Mouse (Mus musculus) frontal cortex, postnatal 36 days (tissue): ENCODE measurements around the gene Cfap97.

ENCODE experiments used
- DNase-seq, 2 experiments: peaks; one replicate each; pipeline ENCODE4 v3.0.0; 2022; ENCODE audit warnings: low spot score in 2 of 2

The Cfap97 gene

DNA sequence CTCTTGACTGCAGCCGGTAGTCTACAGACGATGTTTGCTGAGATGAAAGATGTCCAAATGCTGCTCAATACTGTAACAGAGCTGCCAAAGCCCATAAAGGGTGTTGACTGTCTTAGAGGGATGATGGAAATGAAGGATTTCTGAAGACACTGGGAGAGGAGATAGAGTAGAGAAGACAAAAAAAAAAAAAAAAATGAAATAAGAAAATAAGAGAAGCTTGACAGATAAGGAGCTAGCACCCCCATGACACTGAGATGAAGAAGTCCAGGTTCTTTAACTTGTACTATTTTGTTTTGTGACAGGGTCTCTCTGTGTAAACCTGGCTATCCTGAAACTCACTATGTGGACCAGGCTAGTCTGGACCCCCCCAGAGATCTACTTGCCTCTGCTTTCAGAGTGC is 1.5 kb downstream of the Cfap97 start:
- no peak for DNase-seq

DNA sequence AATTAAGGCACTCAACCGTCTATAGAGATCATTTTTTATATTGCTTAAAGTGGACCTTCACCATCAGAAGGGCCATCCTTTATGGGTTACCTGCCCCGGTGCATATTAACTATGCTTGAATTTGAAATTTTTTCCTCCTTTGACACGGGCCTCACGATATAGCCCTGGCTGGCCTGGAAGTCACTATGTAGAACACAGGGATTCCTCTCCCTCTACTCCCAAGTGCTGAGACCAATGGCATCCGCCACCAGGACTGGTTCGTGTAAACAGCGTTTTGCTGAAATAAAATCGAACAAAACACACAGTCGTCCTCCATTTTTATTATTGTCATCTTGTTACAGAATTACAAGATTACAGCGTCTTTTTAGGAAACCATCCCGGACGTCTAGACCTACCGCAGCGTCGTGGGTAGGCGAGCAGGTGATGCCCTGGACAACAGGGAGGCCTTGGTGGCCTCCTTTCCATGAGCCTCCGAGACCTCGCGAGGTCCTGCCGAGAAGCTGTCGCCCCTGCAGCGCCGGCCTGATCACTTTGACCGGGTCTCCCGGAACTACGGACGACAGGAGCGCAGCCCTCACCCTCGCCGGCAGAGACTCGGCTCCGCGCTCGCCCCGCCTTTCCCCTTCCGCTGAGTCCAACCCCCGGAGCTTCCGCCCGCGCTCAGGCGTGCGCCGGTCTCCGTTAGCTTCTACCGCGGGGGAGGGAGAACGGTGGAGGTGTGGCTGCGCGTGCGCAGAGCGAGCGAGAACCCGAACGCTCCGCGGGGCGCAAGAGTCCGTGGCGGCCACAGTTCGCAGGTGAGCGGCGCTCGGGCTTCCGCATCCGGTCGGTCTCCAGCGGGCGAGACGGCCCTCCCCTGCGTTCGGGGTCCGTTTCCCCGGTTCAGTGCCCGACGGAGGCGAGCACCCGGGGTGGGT is 11.6 kb downstream of the Cfap97 start:
- DNase-seq = peak; percentile 96 to 98

DNA sequence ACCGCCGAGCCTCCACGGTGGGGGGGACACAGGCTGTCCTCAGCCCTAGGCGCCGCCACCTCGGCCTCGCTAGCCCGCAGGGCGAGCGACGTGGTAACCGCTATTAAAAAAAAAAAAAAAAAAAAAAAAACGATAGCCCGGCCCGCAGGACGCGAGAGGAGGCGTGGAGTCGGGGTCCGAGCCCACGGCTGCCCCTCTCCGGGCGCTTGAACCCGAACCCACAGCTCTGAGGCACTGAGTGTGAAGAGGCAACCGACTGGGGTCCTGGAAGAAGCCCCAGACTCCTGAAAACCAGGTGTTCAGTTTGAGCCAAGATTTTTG is 12.3 kb downstream of the Cfap97 start:
- no peak for DNase-seq

DNA sequence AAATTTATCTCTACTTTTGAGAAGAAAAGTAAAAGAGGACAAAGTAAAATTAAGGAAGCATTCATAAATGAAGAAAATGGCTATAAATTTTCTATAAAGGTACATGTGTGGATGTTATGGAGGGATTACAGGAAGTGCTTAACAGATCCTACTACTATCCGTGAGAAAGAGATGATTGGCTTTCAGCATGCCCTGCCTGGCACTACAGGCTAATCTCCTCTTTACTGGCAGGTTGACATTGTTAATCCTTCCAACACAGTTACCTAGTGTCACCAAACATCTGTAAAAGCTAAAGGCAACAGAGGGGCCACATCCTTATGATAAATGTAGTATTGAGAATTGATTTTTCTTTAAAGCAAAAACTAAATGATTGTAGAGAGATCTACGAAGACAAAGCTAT is 22.1 kb downstream of the Cfap97 start:
- DNase-seq = no peak

DNA sequence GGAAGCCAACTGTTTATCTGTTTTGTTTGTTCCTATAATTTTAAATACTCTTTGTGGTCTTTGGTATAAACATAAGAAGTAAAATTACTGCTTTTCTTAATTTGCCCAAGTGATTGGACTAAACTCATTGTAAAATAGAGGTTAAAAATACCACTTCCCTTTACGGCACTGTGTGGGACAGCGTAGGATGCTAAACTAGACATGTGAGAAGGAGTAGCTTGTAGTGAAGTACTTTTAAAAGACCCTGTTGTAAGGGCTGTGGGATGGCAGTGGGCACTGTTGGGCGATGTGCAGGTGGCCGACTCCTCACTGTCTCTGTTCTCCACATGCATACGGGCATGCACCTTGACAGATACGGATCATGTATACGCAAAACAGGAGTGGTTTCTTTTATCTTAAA is 28.6 kb downstream of the Cfap97 start:
- peak in 1 of 2 experiments; percentile 39 for DNase-seq

DNA sequence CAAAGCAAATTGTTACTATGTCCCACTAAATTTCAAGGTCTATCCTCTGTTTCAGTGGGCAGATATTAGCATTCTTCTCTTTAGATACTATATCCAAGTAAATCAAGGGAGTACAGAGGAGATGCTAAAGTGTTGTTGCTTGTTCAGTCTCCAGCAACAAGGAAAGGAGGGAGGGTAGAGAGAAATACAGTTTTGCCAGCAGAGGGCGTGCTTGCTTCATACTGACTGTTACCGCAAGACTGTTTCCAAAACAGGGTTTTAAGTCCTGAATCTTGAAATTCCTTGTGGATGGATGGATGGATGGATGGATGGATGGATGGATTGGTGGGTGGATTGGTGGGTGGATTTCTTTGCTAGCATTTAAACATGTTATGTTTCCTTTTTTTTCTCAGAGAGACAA is 33.8 kb downstream of the Cfap97 start:
- DNase-seq = peak in 1 of 2 experiments; percentile 73

DNA sequence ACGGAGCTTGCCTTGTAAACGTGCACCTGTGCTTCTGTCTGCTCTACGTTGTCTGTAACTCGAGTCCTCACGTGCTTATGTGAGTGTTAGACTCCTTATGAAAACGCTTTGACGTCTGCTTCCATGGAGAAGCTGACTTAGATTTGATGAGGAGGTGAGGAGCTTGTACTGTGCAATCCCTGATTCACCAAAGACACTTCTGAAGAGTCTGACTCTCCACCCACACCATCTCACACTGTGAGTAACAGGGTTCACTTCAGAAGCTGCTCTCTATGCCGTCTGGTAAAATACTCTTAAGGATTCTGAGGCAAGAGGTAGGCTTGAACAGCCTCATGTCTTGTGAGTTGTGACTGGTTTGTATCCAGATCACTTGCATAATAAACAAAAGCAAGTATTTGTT is 41.5 kb downstream of the Cfap97 start:
- no peak for DNase-seq

DNA sequence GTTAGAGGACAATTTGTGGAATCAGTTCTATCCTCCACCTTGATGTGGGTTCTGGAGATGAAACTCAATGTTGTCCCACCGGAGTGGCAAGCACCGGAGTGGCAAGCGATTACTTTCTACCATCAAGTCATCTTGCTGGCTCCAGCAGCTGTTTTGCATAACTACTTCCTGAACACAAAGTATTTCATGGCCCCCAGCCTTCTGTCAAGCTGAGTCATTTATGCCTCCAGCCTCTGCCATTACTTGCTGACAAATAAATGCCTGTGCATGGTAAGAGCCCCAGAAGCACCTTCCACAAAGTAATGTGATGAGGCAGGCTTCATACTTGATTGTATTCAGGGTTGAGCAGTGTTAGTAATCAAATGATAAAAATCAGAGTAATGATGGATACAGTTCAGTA is 45.3 kb downstream of the Cfap97 start:
- no peak for DNase-seq

DNA sequence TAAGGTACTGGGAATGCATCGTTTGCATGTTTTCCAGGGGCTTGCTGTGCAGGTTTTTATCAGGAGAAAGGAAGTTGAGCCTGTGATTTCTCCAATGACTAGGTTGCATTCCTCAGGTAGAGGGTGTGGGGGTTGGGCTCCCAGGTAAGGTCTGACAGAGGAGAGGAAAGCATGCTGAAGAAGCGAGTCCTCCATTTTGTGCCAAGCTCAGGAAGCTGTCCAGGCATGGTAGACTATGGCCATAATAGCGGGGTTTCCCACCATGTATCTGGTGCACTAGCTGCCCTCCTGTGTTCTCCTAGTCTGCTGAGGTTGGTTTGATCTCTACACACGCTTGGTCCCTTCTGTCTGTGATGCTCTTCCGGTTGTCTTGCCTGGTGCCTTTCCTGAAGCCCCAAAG is 46.1 kb downstream of the Cfap97 start:
- no peak for DNase-seq

DNA sequence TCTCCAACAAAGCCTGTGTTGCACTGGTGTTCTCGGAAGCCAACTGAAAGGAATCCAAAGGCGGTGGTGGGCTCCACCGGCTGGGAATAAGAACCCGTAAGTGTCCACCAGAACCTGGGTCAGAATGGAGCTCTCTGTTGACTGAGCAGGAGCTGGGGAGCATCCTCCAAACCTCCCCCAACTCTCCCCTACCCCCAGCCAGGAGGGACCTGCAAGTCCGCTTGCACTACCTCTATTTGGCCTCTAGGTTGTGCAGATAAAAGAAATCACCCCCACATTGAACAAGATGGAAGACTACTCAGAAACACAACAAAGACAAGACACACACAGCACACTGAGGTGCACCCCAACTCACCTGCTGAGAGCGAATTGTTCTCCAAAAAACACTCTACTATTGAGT is 50.8 kb downstream of the Cfap97 start:
- no peak for DNase-seq

DNA sequence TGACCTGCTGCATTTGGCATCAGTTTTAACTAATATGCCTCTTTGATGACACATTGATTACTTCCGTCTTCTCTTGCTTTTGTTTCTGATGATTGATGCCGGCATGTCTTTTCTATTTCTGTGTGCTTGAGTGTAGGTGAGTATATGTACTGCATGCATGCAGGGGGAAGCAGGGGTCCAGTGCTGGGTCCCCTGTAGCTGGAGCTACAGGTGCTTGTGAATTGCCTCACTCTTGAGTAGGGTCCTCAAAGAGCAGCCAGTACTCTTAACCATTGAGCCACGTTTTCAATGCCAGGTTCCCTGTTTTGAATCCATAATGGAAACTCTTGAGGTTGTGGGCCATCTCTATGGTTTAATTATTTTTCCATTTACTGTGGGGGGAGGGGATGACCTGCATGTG is 52.7 kb downstream of the Cfap97 start:
- DNase-seq = no peak

DNA sequence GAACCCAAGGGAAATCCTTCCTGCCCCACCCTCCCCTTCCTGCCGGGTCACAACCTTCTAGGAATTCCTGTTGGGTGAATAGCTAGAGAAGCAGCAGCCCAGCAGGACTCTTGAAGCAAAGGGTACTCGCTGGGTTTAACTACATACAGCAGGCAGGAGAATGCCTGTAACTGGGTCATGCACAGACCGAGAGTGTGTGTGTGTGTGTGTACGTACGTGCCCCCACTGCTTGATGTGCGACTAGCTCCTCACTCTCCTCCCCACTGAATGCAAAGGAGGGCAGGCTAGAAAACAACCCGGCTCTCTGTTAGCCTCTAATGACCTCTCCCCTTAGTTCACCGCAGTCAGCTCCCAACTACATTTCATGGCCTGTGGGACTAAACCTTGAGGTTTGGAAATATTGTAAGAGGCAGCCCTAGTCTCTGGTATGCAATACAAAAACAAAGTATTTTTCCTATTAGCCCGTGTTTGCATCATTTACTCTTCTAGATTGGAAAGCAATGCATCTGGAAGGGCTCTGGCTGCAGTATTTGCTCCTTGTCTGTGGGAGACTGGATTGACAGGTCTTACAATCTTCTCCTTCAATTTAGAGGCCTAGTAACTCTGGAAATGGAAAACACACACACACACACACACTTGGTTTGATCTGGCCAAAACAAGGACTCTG is 53.5 kb downstream of the Cfap97 start:
- DNase-seq = no peak

DNA sequence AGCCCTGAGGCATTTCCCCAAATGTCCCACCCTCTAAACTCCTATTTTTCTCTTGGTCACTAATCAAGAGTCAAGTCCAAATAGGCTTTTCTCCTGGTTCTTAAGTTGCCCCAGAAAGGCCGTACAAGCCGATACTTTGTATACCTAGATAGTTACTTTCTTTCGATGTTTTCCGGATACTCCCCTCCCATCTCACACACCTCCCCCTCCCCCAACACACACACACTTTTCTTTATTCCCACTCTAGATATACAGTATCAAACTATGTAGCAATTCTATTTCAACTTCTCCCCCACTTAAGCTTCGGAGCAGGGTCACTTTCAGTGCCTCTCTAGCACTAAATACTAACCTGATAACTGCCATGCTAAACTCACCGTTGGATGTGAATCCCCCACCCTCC is 54.5 kb downstream of the Cfap97 start:
- no peak for DNase-seq

DNA sequence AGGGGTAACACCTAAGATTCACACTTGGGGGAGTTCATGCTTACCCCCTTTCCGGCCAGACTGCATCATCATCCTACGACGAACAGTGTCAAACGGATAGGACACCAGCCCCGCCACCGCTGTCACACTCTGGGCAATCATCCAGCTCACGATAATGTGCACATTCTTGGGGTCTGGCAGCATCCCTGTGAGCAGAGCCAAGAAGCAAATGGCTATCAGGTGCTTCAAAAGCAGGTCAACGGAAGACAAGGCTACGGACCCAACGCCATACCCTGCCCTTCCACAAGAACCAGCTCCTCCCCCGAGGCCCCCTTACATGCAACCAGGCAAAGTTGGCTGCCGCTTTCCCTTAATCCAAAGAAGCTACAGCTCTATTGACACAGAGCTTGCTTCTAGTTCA is 56.8 kb downstream of the Cfap97 start:
- peak in 1 of 2 experiments; percentile 56 for DNase-seq

DNA sequence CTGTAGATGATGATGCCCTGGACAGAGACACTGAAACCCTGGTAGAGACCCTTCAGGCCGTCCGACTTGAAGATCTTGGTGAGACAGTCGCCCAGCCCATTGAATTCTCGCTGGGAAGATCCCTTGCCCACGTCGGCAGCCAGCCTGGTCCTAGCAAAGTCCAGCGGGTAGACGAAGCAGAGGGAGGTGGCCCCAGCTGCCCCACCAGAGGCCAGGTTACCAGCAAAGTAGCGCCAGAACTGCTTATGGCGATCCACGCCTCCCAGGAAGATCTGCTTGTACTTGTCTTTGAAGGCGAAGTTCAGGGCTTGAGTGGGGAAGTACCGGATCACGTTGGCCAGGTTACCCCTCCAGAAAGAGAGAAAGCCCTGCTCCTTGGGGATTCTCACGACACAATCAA is 57.5 kb downstream of the Cfap97 start:
- no peak for DNase-seq

DNA sequence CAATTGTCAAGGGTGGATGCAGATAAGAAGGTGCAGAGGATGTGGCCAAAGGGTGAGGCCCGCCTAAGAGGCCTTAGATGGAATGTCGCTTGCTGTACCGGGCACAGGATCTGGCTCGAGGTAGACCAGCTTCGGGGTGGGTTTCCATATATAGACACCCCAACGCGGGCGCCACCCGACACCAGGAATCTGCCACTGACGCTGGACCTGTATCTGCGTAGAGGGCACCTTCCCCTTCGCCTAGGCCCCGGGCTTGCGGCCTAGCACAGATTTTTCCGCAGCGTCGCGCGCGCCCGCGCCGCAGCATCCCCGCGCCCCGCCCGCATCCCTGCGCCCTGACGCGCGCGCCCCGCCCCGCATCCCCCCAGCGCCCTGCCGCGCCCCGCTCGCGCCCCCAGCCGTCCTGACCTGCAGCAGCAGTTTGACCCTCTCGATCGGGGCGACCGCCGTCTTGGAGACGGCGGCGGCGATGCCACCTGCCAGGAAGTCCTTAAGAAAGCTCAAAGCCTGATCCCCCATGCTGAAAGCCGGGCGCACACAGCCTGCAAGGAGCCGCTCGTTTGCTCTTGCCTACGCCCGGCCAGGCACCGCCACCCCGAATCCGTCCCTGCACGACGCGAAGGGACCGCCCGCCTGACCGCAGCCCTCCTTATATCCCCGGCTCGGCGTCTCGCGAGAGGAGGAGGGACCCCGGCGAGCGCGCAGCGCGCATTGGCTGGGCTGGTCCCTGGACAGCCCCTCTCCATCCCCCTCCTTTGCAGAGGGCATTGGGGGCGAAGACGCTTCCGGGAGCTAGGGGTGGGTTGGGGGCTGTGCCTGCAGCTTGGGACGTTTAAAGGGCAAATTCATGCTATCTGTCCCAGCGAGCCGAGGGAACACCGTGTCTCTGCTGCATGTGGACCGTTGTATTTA is 59.1 kb downstream of the Cfap97 start, which contains the start of gene Slc25a4:
Gene Slc25a4, minus strand, starts transcription at position 881 of the 912 bp plus-strand sequence.
- peak; percentile 96 to 98 for DNase-seq

DNA sequence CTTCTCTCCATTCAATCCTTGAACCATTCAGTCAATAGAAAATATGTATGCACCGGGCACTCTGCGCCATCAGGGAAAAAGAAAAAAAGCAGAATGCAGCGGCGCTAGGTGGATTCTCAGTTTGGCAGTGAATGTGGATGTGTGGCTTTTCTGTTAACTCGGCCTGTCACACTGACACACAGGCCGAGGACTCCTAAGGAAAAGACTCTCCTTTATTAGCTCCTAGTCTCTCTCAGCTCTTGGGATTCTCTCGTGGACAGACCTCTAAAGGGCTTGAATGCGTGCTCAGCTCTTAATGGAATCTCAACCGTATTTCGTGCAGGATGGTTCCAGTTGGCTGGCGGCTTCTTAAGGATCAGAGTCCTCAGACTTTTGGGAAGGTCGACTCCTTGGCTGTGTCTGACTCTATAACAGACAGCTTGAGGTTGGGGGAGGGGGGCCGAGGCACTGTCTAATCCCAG is 60.1 kb downstream of the Cfap97 start:
- DNase-seq = peak; percentile 38 to 49

DNA sequence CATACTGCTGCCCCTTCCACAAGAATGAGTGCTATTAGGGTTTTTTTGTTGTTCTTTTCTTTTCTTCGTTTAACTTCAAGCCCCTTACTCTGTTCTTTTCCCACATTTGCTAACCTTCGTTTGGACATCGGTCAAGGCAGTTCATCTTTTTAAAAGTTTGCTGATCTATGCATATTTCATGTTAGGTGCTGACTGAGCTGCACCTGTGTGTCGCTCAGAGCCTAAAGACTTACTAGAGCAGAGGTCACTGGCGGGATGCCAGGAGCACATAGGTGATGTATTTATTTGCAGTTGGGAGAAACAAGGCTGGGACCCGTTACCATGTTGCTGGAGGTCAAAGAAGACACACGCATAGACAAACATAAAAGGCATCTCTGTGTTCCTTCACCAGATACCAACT is 60.6 kb downstream of the Cfap97 start:
- no peak for DNase-seq

DNA sequence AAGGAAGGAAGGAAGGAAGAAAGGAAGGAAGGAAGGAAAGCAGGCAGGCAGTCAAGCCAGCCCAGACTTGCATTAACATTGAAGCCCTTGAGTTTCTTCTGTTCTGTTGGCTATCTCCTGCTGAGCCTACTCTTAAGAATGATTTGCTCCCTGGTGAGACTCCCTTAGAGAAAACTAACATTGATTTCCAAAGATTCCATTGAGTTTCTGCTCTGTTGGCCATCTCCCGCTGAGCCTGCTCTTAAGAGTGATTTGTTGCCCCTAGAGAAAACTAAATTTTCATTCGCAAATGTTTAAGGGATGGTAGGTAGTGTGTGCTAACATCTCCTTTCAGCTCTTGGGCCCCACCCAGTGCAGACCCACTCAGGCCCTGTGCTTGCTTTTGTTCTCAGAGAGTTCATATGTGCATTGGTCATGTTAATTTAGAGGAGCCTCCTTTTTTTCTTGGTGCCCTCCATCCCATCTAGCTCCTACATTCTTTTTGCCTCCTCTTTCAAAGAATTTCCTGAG is 62.5 kb downstream of the Cfap97 start:
- DNase-seq = no peak

DNA sequence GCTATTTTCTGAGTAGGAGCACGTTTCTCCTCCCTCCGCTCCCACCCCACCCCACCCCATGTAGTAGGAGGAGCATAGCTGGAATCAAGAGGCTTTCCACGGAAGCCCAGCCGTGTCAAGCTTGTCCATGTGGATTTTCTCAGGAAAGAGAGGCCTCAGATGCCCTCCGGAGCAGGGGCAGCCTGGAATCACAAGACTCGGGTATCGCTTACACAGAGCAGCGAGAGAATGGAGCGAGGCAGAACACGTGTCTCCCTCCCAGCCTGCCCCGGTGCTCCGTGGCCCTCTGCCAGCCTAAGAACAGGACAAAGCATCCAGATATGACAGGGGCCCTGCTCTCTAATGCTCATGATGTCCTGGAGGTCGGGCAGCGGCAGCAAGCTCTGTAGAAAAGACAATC is 65.3 kb downstream of the Cfap97 start:
- peak; percentile 43 to 62 for DNase-seq

DNA sequence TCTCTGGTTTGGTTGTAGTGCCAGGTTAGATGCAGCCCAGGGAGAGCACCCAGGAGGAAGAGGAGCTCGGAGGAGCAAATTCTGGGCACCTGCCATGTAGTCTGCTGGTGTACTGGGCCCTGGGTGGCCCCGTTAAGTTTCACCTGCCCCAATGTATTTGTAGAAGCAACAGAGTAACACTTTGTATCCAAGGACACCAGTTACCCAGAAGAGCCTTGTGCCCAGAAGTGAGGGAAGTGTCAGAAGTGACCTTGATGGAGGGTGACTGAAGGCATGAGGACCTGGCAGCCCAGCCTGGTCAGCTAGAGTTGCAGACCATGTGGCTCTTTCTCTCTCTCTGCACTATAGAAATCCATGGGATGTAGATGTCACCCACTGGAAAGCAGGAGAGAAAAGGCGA is 69.0 kb downstream of the Cfap97 start:
- DNase-seq = no peak

DNA sequence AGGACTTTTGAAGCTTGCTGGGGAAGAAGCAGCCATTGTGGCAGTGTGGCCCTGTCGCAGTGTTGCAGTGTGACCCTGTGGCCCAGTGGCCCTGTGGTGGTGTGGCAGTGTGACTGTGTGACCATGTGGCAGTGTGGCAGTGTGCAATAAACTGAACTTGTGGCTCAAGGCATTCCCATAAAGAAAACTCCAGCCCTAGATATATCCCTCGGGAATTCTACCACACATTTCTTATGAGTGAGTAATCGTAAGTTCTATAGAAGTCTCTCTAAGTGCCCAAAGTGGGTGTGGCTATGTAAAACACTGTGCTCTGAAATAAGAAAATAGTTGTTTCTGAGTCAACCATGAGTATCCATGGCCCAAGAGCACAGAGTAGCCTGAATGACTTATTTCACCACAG is 73.9 kb downstream of the Cfap97 start:
- no peak for DNase-seq
